Mouse (Mus musculus) urinary bladder, postnatal 25 days (tissue): ENCODE data around the gene Crhbp.
A peak's percentile ranks its signal among the peaks of the same experiment; 100 is the strongest.

Source experiments
- DNase-seq: peaks from one replicate; pipeline ENCODE4 v3.0.0; 2022; ENCODE audit warnings: low spot score

Crhbp gene

DNA sequence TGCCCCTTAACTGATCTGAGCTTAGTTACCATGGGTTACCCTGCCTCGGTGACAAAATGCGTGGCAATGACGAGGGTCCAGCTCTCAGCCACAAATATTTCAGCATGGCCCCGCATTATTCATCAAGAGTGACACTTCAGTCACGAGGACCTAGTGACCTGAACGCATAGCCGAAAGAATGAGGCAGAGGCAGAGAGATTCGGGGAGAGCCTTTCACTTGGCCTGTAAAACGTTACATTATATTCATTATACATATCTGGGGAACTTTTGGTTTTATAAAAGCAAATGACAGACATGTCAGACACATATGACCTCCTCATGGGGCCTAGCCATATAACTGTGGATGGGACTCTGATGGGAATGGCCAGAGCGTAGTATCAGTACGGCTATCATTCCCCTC lies at the start of gene Crhbp:
TSS of gene Crhbp (minus strand) at position 101 of the 400 bp plus-strand sequence.
- no peak for DNase-seq

DNA sequence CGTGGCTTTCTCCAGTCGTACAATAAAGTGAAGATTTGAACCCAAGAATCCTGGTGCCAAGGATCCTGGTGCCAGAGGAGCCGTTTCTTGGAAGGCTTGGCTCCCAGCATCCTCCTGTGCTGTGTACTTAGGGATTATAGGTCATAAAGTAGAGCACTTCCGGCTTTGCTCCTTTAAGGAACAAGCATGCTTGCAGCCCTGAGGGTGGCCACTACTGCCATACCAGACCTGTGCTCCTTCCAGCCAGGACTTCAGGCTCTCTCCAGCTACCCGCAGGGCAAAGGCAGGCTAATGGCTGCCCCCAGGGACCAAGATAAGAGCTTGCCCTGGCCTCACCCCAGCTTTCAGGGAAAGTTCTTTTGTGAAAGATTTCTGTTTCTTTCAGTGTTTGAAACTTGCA lies 48.6 kb upstream of the Crhbp start:
- DNase-seq = no peak

DNA sequence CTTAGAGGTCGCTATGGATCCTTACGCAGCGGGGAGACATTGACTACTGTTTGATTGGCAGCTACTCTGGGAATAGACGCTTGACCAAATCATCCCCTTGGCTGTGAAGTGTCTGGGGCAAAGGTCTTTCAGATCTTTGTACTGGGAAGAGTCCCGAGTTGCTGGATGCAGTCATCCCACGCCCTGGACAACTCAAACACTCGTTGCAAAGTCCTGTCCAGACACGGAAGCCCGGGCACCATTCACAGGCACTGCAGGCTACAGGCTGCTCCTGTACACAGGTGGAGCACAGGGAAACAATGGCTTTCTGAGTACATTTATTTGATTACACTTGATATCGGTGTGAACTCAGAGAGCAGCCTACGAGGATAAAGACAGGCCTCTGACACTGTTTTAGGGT lies 46.6 kb upstream of the Crhbp start:
- DNase-seq = no peak

DNA sequence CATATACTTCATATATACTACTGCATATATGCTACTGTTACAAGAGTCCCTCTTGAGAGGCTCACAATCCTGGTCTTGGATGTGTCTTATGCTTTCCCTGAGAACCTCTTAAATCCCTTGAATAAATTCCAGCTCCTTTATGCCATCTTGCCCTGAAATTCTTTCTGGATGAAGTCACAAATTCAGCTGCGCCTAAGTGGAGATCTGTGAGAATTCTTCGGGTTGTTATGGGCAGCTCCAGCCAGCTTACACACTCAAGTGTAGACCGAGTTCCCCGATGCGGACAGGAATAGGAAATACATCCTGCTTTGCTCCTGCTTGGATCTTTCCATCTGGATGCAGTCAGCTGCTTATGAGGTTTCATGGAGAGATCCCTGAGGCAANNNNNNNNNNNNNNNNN lies 39.9 kb upstream of the Crhbp start:
- DNase-seq = no peak

DNA sequence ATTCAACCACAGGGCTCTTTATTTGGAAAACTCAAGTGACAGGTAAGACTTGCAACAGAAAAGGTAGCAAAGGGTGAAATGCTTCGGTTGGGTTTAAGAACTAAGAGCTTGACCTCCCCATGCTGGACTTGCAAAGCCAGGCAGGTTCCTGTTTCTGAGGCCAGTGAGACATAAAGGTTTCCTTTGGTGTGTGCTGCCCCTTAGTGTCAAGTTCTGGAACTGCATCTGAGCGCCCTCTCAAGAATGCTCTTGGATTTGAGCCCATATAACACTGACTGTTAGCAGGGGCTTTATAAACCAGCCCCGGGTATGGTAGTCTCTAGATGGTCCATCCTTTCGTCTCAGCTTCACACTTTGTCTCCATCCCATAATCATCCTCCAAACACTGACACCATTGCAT lies 36.7 kb upstream of the Crhbp start:
- DNase-seq = peak; percentile 78

DNA sequence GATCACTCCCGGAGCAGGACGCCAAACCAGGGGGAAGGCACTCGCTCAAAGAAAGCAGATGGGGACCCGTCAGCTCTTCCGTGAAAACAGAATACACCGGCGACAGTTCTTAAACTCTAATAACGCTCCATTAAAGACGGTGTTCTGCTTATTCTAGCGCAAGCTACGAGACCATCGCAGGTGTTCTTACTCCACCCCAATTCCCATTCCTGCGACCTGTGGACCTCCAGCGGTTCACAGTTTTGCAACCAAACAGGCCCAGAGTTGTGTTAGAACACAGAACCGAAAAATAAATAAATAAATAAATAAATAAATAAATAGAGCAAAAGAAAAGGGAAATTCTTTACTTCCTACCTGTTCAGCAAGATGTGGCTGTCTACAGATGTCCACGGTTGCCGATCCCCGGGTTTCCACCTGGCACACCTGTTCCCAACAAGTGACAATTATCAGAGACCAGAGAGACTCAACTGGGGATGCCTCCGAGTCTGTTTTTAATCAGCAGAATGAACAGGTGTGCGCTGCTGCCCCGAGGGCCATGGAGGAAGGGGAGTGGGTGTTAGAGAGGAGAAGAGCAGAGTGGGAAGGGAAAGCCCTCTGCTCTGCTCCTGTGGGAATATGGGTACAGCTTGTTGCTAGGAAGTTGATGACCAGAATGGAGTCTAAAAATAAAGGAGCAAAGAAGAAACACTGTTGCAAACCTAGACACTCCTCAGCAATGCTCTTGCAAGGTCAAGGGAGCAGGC lies 34.1 kb upstream of the Crhbp start, which contains the start of gene S100z:
TSS of gene S100z (minus strand) at position 51 of the 743 bp plus-strand sequence.
- DNase-seq = no peak

DNA sequence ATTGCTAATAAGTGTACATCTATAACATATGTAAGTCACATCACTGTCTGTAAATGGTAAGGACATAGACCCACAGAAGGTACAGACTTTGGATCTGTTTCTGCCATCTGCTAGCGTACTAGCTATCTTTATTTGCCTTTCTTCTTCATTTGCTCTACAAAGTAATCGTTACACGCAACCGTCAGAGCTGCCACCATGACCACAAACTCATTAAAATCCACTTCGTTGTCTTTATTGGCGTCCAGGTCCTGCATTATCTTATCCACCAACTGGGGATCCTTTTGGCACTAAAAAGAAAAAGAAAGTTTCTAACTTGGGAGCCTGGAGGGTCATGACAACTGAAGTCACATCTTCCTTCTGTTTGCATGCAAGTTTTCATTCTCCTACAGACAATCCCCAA lies 32.4 kb upstream of the Crhbp start:
- no peak for DNase-seq

DNA sequence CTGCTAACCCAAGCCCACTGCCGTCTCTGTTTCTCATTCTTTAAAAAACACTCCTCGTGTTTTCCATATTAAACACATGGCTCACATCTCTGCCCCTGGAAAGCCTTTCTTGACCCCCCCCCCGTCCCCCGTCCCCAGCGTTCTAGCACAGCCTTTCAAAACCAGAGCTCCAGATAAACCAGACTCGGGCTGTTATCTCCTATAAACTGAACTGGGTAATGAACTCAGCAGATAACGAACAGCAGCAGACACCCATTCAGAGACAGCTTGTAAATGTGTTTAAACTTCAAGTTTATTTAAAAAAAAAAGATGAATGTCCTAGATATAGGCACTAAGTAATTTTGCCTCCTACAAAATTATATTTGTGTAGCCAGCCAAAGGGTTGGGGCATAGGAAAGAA lies 30.4 kb upstream of the Crhbp start:
- no peak for DNase-seq

DNA sequence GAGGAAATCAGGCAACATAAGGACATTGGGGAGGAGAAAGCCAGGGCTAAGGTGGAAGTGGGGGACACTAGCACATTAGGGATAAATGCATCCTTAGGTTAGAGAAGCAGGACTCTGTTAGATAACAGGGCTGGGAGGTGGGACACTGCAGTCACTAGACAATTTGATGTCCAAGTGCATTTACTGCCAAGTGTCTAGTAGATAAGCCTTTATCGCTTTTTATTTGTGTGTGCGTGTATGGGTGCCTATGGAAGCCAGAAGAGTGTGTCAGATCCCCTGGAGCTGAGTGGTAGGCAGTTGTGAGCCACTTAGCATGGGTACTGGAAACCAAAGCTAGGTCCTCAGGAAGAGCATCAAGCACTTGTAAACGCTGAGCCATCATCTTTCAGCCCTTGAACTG lies 29.6 kb upstream of the Crhbp start:
- no peak for DNase-seq

DNA sequence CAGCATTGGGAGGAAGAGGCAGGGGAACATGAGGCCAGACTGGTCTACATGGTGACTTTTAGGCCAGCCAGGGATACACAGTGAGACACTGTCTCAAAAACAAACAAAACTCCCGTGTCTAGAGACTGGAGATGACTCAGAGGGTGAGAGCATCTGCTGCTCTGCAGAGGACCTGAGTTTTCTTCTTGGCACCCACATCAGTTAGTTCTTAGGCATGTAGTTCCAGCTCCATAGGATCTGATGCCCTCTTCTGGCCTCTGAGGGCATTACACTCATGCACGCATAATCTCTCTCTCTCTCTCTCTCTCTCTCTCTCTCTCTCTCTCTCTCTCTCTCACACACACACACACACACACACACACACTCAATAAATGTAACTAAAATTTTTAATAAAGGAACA lies 26.2 kb upstream of the Crhbp start:
- no peak for DNase-seq

DNA sequence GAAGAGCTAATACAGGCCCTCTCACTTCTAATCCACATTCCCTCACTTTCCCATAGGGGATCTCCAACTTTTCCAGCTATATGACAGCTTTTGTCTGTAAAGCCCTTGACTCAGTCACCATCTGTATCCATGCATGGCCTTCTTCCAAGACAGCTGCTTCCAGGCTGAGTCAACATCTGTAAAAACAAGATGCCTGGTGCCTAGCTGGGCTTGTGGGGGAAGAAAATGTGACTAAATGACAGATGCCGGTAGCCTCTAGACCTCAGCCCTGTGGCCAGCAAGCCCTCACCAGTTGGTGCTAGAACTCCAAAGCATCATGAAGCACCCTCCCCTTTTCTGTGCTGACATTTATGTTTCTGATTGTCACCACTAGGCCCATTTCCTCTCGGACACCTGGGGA lies 6.8 kb upstream of the Crhbp start:
- DNase-seq = no peak

DNA sequence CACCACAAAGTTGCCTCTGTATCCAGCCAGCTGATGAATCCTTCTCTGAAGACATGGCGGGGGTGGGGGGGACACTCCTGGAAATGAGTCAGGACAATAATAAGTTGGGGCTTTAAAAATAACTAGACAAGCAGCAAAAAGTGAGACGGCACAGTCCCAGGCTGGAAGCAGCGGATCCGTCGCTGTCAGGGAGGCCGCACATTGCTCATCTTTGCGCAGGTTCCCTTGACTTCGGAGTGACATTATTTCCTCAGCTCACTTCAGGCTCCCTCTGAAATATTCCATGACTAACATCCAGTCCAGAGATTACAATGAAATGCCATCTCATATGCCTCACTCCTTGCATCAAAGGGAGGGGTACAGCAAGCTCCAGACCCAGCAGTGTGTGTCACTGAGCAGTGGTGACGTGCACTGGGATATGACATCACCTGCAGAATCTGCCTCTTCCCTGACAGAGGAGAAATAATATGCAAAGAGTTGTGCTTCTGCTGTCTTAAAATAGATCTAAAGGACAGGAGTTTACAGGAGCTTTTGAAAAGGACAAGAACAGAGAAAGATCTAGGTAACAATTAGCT lies 6.0 kb upstream of the Crhbp start:
- no peak for DNase-seq

DNA sequence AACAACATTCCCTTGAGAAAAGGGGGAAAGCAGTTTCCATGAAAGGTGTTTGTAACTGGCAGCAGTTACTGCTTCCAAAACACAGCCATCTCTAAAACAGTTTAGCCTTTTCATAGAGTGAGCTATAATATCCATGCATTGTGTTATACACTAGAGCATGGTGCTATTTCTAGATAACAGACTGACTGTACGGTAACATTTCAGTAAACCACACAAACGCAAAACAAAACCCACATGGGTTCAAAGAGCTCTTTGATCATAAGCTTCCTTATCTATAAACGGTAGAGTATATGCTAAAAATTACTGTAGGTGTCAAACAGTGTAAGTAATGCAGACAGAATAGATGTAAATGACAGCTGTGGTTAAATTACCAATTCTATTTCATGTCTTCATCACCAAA lies 5.0 kb upstream of the Crhbp start:
- no peak for DNase-seq

DNA sequence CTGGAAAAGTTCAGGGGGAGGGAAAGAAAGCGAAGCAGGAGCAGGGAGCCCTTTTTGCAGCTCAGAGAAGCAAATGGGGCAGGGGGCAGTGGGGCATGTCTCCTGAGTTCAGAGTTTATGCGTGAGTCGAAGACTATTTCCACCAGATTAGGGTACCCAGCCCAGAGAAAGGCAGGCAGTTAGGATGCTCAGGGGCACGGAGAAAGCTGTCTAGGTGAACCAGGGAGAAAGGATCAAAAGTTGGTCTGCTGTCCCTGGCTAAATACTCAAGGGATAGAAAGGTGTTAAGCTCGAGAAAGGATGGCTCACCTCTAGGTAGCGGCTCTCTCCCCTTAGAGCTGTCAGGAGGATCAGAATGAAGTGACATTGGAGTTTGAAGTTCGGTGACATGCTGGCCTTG lies 433 bp downstream of the Crhbp start:
- DNase-seq = no peak

DNA sequence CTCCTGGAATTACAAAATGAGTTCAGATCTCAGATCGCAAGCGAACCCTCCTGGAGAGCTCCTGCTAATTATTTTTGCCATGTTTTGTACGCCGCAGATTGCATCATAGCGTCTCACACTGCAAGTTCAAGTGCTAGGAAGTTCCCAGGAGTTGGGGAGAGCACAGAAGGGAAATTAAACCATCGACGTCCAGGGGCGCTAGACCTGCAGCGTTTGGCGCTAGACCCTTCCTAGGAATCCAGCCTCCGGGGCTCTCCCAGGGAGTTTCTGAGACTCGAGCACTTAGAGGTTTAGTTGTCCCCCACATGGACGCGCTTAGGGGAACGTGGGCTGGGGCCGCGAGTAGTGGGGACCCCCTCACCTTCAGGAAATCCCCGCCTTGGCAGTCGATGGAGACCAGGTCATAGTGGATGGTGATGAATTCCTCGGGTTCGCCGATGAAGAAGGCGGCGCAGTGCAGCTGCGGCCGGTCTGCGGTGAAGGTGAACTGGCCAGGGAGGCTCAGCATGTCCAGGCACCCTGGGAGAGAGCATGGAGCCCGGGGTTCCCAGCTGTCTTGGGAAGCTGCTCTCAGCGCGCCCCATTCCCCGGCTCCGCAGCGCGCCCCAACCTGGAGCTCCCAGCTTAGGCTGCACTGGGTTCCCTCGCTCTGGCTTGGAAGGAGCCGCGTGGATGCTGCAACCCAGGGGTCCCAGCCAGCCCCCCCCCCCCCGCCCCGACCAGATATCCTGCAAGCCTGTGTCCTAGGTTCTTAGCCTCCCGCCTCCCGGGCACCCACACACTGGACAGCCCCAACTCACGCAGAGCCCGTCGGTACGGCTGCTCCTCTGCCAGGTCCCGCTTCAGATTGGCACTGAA lies 1.1 kb downstream of the Crhbp start:
- DNase-seq = no peak

DNA sequence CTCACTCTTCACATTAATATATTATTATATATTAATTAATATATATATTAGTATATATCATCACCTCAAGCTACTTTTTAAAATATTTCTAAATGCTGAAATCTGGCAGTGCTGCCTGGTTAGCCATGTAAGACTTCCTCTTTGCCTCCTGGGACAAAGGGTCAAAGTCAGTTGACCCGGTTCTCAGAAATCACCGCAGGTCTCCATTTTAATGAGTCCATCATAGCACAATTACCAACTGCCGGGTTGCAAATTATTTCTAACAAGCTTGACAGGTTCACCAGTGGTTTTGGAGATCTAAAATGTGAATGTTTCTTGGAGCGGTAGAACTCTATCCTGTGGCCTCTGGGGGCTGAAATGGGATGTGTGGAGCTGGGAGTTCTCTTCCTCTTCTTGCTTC lies 1.8 kb downstream of the Crhbp start:
- no peak for DNase-seq

DNA sequence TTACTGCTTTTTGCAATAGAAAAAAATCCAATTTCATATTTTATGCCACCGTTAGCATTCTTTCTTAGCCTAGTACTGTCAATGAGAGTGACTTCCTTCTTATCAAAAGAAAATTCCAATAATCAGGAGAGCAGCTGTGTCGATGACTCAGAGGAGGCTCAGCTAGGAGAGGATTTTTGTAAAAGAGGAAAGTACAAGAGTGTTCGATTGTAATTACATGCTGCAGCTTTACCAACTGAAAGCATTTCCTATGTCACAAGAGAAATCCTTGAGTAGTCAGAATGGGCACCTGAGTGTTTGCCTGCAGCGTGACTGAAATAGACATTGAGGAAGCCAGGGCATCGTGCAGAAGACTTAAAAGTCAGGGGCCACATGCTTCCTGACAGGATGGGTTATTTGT lies 5.2 kb downstream of the Crhbp start:
- no peak for DNase-seq

DNA sequence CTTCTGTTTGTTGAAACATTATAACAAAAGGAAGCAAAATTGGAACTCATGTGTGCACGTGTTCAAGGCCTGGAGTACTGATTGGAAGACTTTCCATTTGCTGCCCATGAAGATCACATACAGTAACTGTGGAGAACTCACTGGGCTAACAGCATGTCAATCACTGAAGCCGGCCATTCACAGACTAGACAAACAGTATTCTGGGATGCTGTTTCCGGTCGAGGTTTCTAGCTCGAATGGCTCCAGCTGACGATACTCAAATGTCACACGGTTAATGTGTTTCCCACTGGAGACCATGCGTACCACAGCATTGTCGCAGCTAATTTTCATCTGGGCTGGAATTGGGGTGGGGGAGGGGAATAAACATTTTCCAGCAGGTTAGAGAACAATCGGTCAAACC lies 13.0 kb downstream of the Crhbp start:
- DNase-seq = no peak

DNA sequence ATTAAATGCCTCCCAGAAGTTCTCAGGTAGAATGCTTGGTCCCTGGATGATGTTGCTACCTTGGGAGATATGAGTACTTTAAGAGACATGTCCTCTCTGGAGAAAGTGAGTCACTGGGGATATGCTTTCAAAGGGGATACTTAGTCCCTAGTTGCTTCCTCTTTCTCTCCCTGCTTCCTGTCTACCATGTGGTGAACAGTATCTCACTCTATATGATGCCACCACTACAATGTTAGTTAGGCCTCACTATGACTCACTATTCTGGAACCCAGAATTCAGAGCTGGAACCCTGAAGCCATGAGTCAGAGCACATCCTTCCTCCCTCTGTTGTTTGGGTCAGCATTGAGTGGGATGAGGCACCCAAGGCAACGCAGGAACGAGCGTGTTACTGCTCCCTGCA lies 17.2 kb downstream of the Crhbp start:
- no peak for DNase-seq

DNA sequence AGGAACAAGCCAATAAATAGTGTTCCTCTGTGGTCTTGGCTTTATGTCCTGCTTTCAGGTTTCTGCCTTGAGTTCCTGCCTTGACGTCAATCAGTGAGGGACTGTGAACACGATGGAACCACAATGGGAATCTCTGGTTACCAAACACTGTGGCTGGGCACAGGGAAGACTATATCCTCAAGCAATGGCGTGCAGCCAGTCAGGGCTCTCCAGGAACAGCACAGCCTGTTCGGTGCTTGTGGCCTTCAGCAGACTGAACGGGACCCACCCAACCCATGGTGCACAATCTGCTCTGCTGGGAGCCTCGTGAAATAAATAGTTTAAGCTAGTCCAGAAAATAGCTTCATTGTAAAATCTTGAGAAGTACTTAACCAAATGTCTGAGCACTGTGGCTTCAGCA lies 18.3 kb downstream of the Crhbp start:
- DNase-seq = no peak

DNA sequence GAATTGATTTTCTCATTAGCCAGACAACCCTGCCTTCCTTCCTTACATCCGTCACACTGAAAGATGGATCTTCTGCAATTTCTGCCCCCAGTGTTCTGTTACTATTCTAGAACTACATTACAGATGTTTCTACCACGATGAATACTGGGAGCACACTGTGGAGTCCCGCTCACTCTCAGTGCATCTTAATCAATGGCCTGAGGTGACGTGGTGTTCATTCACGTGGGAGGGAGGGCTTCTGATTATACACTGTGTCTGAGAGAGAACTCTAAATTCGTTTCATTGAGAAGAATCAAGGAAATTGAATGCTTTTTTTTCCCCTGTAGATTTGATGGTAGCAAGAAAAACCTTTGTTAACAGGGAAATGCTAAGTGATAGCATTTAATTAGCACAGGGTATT lies 19.2 kb downstream of the Crhbp start:
- DNase-seq = no peak

DNA sequence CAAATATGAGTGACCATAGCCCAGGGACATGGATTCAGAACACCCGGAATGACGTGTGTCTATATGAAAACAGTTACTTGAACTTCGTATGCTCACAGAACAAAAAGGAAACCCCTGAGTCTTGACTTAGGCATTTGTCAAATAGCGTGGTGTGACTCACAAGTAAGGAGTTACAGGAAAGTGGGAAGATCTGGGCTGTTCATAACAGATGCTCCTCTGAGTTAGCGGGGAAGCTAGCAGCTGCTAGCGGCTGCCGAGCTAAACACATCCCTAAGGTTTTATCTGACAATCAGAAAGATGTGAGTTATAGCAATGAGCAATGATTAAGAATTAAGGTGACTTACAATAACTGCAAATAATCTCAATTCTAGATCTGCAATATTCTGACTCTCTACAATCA lies 19.8 kb downstream of the Crhbp start:
- no peak for DNase-seq

DNA sequence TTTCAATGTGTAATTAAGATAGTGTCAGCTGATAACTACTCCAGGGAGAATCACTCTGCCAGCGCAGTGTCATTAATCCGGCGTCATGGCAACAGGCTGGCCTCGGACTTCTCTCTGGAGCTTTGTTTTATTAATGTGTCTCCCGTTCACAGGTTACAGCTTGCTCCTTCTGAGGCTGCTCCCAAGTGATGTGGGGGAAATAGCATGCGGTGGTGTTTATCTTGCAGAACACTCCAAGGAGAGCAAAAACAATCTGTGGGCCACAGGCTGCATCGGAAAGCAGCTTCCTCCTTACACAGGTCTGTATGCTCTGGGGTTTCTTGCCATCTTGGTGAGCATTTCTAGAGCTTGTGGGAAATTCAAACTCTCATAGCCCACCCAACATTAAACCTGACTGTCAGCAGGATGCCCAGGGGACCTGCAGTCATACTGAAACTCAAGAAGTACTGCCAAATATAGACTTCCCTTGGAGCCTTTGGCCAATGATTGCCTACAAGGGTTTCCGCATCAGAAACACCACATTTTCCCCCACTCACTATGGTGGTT lies 25.4 kb downstream of the Crhbp start:
- no peak for DNase-seq
